Mouse (Mus musculus): ENCODE data around the gene Il9. TPM values are rescaled to one million over a fixed set of nuclear protein-coding genes. Genes with fewer than 3 reads are reported as not detected.

Gene Il9
- polyA plus RNA-seq, 1 experiment, result not detected

DNA sequence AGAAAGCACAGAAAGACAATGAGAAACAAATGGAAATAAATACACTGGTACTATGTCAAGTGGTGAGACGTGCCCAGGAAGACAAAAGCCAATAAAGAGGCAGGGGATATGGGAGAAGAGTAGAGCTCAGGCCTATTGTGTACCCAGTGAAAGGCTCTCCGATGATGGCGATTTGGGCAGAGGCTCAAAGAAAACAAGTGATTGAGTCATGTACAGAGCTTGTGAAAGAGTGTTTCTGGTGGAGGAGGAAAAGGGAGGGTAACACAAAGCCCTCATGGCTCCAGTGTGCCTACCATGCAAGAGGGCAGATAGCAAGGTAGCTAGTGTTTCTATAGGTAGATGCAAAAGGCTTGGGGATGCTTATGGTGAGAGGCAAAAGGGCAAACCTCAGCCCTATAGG, 12.4 kb upstream of the Il9 start:
- Histone ChIP-seq H3K4me1 (ENCODE audit: control insufficient read depth, insufficient read depth, low read length) (no peaks in the 10 kb centered on the region), H3K27me3 (ENCODE audit: control insufficient read depth, insufficient read depth, low read length) (no peaks in the 10 kb centered on the region), H3K4me3 (replicated peaks; ENCODE audit: insufficient read depth, low read depth, low read length) (no peak overlapping the region), H3K27ac (ENCODE audit: insufficient read depth, low read length) (no peak overlapping the region)
- TF ChIP-seq CTCF (IDR thresholded peaks at IDR 0.05; ENCODE audit: borderline replicate concordance, insufficient read depth, low read depth, low read length) (no peak), POLR2A (IDR thresholded peaks at IDR 0.05; ENCODE audit: borderline replicate concordance, insufficient read depth, low read length) (no peak)
- 49% methylated on average over 3 of the region's 3 CpGs for WGBS
- no peak for DNase-seq

DNA sequence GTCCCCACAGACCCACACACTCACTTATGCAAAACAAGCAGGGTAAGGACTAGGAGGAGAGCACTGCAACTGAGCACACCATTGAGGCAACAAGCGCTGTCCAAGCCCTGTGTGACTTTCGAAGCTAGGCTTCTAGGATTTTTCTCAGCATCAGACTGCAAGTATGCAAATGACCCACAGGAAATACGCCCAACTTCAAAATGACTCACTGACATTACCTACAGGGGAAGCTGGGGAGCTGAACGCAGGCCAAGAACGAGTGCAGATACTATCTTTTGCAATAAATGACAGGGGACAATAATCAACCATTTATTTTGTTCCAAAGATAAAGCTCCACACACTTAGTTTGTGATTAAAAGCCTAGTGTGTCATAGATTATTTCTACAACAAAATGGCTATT, 6.0 kb upstream of the Il9 start:
- no peaks in the 10 kb centered on the region for H3K27me3 ChIP-seq (ENCODE audit: control insufficient read depth, insufficient read depth, low read length)
- no peaks in the 10 kb centered on the region for H3K4me1 ChIP-seq (ENCODE audit: control insufficient read depth, insufficient read depth, low read length)
- H3K27ac ChIP-seq (ENCODE audit: insufficient read depth, low read length), result no peak overlapping the region
- DNase-seq, result no peak
- 69% methylated on average over 5 of the region's 5 CpGs for WGBS
- H3K4me3 ChIP-seq (replicated peaks; ENCODE audit: insufficient read depth, low read depth, low read length), result no peak overlapping the region
- TF ChIP-seq CTCF (IDR thresholded peaks at IDR 0.05; ENCODE audit: borderline replicate concordance, insufficient read depth, low read depth, low read length) (no peak), POLR2A (IDR thresholded peaks at IDR 0.05; ENCODE audit: borderline replicate concordance, insufficient read depth, low read length) (no peak)

DNA sequence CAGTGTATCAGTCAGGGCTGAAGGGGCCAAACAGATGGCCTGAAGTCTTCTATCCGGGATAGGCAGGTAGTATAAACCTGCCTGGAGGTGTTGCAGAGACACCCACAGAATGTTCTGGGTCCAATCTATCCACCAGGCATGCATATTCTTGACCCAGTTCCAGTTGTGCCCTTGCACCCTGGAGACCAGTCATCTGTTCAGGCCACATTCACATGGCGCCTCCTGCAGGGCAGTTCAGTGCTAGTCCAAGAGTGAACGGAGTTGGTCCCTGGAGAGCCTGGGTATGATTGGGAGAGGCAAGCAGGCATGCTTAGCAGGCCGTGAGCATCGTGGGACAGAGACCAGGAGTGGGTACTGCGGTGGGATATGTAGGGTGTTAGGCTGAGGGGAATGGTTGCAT, 4.0 kb downstream of the Il9 start:
- Histone ChIP-seq H3K27ac (ENCODE audit: insufficient read depth, low read length) (no peak overlapping the region), H3K4me3 (replicated peaks; ENCODE audit: insufficient read depth, low read depth, low read length) (no peak overlapping the region), H3K27me3 (ENCODE audit: control insufficient read depth, insufficient read depth, low read length) (no peaks in the 10 kb centered on the region), H3K4me1 (ENCODE audit: control insufficient read depth, insufficient read depth, low read length) (peaks cover 4% of the 10 kb centered on the region; the same call in 1 of the 2 replicates)
- 50% methylated on average over 6 of the region's 6 CpGs for WGBS
- no peak for DNase-seq
- no peak for TF ChIP-seq CTCF (IDR thresholded peaks at IDR 0.05; ENCODE audit: borderline replicate concordance, insufficient read depth, low read depth, low read length)
- no peak for TF ChIP-seq POLR2A (IDR thresholded peaks at IDR 0.05; ENCODE audit: borderline replicate concordance, insufficient read depth, low read length)

DNA sequence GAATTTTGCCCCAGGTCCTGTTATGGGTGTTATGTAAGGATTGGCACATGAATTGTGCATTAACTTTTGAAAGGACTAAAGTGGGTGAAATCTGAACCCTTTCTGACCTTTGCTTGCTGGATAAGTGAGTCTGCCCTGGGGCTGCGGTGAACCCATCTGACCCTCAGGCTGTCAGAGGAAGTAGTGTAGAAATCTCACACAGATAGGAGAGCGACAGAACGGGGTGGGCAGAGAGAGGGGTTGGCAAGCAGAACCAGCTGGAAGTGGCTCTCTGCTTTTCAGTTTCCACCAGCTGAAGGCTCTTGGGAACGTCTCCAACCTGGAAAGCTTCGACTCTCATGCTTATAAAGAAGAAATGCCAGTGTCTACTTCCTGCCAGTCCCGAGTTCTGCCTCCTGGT, 4.8 kb downstream of the Il9 start:
- Histone ChIP-seq H3K4me1 (ENCODE audit: control insufficient read depth, insufficient read depth, low read length) (peaks cover 4% of the 10 kb centered on the region; the same call in 1 of the 2 replicates), H3K4me3 (replicated peaks; ENCODE audit: insufficient read depth, low read depth, low read length) (no peak overlapping the region), H3K27me3 (ENCODE audit: control insufficient read depth, insufficient read depth, low read length) (no peaks in the 10 kb centered on the region), H3K27ac (ENCODE audit: insufficient read depth, low read length) (no peak overlapping the region)
- TF ChIP-seq POLR2A (IDR thresholded peaks at IDR 0.05; ENCODE audit: borderline replicate concordance, insufficient read depth, low read length) (no peak), CTCF (IDR thresholded peaks at IDR 0.05; ENCODE audit: borderline replicate concordance, insufficient read depth, low read depth, low read length) (no peak)
- WGBS, result 29% methylated on average over 6 of the region's 6 CpGs
- DNase-seq, result no peak

DNA sequence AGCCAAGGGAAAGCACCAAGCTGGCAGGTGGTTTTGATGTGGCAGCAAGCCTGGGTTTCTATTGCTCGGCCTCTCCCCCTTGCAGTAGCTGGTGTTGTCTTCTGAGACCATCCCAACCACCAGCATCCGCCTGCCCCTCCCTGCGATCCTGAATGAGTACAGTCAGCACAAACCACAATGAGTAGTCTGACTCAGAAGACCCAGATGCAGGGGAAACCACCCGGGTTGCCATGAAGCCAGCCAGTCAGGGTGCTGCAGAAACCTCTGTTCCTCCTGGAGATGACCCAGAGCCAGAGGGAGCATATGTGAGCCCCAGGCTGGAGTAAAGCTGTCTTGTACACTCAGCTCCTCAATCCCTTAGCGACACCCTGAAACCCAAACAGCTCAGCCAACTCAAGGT, 5.3 kb downstream of the Il9 start:
- 52% methylated on average over 5 of the region's 5 CpGs for WGBS
- Histone ChIP-seq H3K27me3 (ENCODE audit: control insufficient read depth, insufficient read depth, low read length) (no peaks in the 10 kb centered on the region), H3K27ac (ENCODE audit: insufficient read depth, low read length) (no peak overlapping the region), H3K4me3 (replicated peaks; ENCODE audit: insufficient read depth, low read depth, low read length) (no peak overlapping the region), H3K4me1 (ENCODE audit: control insufficient read depth, insufficient read depth, low read length) (peaks cover 4% of the 10 kb centered on the region; the same call in 1 of the 2 replicates)
- TF ChIP-seq CTCF (IDR thresholded peaks at IDR 0.05; ENCODE audit: borderline replicate concordance, insufficient read depth, low read depth, low read length) (no peak), POLR2A (IDR thresholded peaks at IDR 0.05; ENCODE audit: borderline replicate concordance, insufficient read depth, low read length) (no peak)
- no peak for DNase-seq

DNA sequence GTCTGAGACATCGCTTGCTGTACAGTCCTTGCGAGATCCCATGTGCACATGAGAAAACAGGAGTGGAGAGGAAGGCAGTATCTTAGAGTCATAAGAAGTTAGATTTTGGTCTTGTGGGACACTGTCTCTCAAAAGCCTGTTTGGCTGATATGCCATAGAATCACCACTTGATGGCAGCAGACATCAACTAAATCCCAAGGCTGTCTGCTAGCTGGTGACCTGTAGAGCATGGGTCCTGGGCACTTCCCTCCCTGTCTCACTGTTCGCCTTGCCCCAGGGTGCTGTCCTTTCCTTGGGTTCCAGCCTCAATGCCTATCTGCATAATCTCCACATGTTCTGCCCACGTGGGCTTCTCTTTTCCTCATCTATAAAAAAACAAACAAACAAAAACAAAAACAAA, 6.7 kb downstream of the Il9 start:
- peak; percentile 44 to 56 for DNase-seq
- 26% methylated on average over 4 of the region's 4 CpGs for WGBS
- no peak overlapping the region for H3K4me3 ChIP-seq (replicated peaks; ENCODE audit: insufficient read depth, low read depth, low read length)
- peaks cover 4% of the 10 kb centered on the region; the same call in 1 of the 2 replicates for H3K4me1 ChIP-seq (ENCODE audit: control insufficient read depth, insufficient read depth, low read length)
- no peak overlapping the region for H3K27ac ChIP-seq (ENCODE audit: insufficient read depth, low read length)
- TF ChIP-seq CTCF (IDR thresholded peaks at IDR 0.05; ENCODE audit: borderline replicate concordance, insufficient read depth, low read depth, low read length), result peak; percentile 93
- TF ChIP-seq POLR2A (IDR thresholded peaks at IDR 0.05; ENCODE audit: borderline replicate concordance, insufficient read depth, low read length), result no peak
- H3K27me3 ChIP-seq (ENCODE audit: control insufficient read depth, insufficient read depth, low read length), result no peaks in the 10 kb centered on the region

DNA sequence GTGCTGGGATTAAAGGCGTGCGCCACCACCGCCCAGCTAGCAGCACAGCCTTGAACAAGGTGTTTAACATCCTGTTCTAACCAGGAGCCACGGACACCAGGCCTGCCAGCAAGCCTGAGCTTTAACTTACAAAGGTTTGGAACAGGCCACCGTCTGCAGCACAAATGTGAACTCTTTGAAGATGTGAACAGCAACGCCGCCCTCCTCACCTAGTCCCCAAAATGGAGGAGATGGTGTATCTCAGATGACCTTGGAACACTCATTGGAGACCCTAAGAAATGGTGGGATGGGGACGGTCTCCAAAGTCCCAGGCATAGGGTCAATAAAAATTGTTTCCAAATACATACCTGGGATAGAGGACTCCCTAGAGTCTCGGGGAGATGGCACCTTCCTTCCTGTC, 9.4 kb downstream of the Il9 start:
- no peak for DNase-seq
- Histone ChIP-seq H3K4me3 (replicated peaks; ENCODE audit: insufficient read depth, low read depth, low read length) (no peak overlapping the region), H3K4me1 (ENCODE audit: control insufficient read depth, insufficient read depth, low read length) (no peaks in the 10 kb centered on the region), H3K27ac (ENCODE audit: insufficient read depth, low read length) (no peak overlapping the region), H3K27me3 (ENCODE audit: control insufficient read depth, insufficient read depth, low read length) (no peaks in the 10 kb centered on the region)
- no peak for TF ChIP-seq CTCF (IDR thresholded peaks at IDR 0.05; ENCODE audit: borderline replicate concordance, insufficient read depth, low read depth, low read length)
- TF ChIP-seq POLR2A (IDR thresholded peaks at IDR 0.05; ENCODE audit: borderline replicate concordance, insufficient read depth, low read length), result no peak
- WGBS, result 94% methylated on average over 9 of the region's 9 CpGs

DNA sequence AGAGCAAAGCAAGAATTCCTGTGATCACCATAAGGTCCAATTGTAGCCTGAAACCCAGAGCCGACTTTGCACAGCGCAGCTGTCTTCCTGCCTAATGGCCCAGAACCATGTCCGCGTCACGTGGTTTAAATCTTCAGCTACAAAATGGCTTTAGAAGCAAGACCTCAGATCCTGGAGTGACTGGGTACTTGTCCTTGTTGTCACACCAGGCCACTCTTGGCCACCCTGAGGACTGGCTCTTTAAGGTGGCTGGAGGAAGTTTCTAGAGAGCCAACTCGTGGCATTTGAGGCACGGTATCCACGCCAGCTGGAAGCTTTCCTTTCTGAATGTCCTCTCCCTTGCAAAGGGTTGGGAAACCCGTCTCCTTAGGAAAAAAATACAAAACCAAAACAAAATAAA, 10.1 kb downstream of the Il9 start:
- no peaks in the 10 kb centered on the region for H3K4me1 ChIP-seq (ENCODE audit: control insufficient read depth, insufficient read depth, low read length)
- no peak overlapping the region for H3K4me3 ChIP-seq (replicated peaks; ENCODE audit: insufficient read depth, low read depth, low read length)
- no peak overlapping the region for H3K27ac ChIP-seq (ENCODE audit: insufficient read depth, low read length)
- WGBS, result 21% methylated on average over 9 of the region's 9 CpGs
- no peaks in the 10 kb centered on the region for H3K27me3 ChIP-seq (ENCODE audit: control insufficient read depth, insufficient read depth, low read length)
- TF ChIP-seq POLR2A (IDR thresholded peaks at IDR 0.05; ENCODE audit: borderline replicate concordance, insufficient read depth, low read length), result no peak
- TF ChIP-seq CTCF (IDR thresholded peaks at IDR 0.05; ENCODE audit: borderline replicate concordance, insufficient read depth, low read depth, low read length), result no peak
- peak in 1 of 2 experiments; percentile 19 for DNase-seq
